Mouse (Mus musculus) lung, postnatal 25 days (tissue): ENCODE results near the gene Edc4.
A peak's percentile ranks its signal among the peaks of the same experiment; 100 is the strongest.
"Not testable (repeated sequence)": the region's sequence is repeated elsewhere in the genome, so short reads cannot be mapped to it uniquely, and the experiment has no call there.

Experiments
- DNase-seq: peaks from one replicate; pipeline ENCODE4 v3.0.0; 2022; ENCODE audit warnings: low spot score

The Edc4 gene

GRCm38 (mm10) chr8:105880754-105881520, at the start of gene Edc4:
Gene Edc4 (plus strand): TSS chr8:105880881.
- DNase-seq: peak; percentile 86

GRCm38 (mm10) chr8:105833740-105834139, 46.9 kb upstream of the Edc4 start:
- DNase-seq: not testable (repeated sequence)

- peak; percentile 85 for DNase-seq
Observed at GRCm38 (mm10) chr8:105835318-105835717, 45.4 kb upstream of the Edc4 start.

DNA sequence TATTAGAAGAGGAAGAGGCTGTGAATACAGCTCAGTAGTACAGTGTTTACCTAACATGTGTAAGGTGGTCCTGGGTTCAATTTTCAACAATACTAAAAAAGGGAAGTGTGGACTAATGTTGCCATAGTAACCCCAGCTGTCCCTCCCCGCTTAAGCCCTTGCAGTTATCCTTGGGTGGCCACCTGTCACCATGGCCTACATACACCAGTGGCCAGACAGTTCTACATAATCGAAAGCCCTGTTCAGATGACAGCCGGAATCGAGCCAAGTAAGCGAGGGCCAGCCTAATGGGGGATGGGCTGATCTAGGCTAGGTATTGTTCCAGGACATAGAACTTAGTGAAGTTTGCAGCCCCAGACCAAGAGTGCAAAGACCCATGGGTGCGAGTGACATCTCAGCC, 43.7 kb upstream of the Edc4 start:
- no peak for DNase-seq

- no peak for DNase-seq
Observed at GRCm38 (mm10) chr8:105839209-105839608, 41.5 kb upstream of the Edc4 start.

- no peak for DNase-seq
Observed at GRCm38 (mm10) chr8:105846678-105847077, 34.0 kb upstream of the Edc4 start.

DNA sequence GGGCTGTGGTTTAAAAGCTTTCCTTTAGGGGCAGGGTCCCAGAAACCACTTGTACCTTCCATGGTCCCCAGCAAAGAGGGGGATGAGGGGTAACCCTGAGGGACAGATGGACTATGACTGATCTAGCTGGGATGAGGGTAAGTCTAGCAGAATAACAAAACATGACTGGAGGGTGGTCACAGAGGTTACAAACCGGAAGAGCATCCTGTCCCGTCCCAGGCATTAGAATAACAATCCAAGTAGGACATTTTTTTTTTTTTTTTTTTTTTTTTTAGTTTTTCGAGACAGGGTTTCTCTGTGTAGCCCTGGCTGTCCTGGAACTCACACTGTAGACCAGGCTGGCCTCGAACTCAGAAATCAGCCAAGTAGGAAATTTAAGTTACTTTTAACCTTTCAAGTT, 30.7 kb upstream of the Edc4 start:
- DNase-seq: no peak

- DNase-seq: no peak
Observed at GRCm38 (mm10) chr8:105850611-105851010, 30.1 kb upstream of the Edc4 start.

DNA sequence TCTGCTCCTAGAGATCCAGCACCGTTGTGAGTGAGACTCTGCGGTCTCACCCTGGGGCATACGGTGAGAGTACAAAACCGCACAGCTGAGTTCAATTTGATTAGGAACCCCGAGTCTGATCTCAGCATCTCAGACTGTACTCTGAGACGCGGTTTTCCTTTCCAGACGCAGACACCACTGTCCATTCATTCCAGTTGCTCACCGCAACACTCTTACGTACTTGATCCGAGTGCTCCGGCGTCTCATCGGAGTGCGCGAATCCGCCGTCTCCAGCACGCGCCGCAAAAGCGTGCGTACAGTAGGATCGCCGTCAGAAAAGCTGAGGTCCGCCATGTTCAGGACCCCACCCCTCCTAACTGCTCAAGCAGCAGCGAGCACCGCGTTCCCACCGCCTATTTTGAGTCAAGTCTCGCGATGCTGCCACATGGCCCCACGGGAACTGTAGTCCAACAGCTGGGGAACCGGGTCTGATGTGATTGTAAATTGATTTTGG, 29.0 kb upstream of the Edc4 start:
- DNase-seq: peak; percentile 92

DNA sequence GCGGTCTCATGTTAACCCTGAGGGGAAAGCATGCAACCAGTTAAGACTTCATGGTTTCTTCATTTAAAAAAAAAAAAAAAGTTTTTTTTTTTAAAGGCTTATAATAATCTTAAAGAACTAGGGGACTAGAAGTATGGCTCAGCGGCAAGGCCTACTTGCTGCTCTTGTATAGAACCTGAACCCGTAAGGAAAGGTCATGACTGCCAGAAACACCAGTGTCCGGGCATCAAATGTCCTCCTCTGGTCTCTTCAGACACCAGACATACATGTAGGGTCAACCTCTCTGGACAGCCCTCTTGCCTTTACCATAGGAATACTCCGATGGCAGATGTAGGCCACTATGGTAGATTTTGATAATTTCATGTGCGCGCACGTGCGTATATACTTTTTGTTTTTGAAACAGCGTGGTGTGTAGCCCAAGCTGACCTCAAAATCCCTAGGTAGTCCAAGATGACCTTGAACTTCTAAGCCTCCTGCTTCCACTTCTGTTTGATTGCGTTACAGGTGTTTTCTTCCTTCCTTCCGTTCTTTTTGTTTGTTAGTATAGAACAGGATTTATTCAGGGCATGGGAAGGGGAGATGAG, 28.4 kb upstream of the Edc4 start:
- no peak for DNase-seq

GRCm38 (mm10) chr8:105853178-105853577, 27.5 kb upstream of the Edc4 start, which contains the start of gene Cenpt:
Gene Cenpt (minus strand): TSS chr8:105853278.
- DNase-seq: no peak

GRCm38 (mm10) chr8:105854303-105854702, 26.4 kb upstream of the Edc4 start:
- no peak for DNase-seq

DNA sequence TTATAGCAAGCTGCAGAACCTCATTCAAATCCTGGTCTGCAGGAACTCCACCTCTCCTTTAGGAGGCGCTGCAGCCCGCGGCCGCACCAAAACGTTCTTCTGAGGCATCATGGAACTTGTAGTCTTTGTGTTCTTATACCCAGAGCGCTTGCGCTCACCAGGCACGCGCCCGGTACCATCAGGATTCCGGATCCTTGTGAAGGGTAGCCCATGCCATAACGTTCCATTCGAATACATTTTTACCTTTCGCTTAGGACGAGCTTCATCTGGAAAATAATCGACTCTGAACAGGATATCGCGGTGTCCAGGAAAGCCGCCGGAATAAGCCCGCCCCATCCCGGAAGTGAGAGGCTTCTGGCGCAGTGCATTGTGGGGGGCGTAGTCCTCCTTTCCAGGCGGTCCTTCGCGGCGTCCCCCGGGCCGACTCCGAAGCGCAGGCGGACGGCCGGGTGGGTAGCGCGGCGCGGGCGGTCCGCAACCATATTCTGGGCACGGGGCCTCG, 25.9 kb upstream of the Edc4 start, which contains the start of gene Thap11:
TSS of gene Thap11 (plus strand) at position 418 of the 502 bp plus-strand sequence.
- peak; percentile 94 for DNase-seq

GRCm38 (mm10) chr8:105855248-105856167, 25.2 kb upstream of the Edc4 start:
- no peak for DNase-seq

DNA sequence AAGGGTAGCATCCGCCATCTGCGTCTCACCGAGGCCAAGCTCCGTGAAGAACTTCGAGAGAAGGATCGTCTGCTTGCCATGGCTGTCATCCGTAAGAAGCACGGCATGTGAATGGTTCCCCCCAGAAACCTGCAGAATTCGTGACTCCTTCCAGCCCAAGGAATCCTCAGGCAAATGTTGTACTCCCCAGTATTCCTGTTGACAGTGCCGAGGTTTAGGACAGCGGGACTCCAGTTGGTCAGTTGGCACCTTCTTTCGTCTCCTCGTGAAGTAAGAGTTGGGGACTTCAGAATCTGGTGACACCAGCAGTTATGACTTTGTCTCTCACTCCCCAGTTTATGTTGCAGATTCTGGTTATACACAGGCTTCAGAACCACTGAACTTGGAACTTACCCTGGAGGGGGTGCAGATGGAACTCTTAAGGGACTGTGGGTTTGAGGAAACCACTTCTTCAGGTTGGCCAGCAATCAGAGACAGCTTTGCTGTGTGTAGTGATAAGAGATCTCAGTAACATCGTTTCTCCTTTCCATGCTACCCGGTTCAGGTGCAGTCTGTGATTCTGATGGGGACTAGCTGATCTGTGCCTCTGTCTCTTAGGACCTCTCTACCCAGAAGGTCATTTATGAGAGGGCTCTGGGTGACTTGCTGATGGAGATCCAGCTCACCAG, 24.4 kb upstream of the Edc4 start:
- no peak for DNase-seq

GRCm38 (mm10) chr8:105858495-105858894, 22.2 kb upstream of the Edc4 start:
- DNase-seq: peak; percentile 41

- no peak for DNase-seq
Observed at GRCm38 (mm10) chr8:105859314-105859713, 21.4 kb upstream of the Edc4 start.

GRCm38 (mm10) chr8:105860143-105860981, 20.3 kb upstream of the Edc4 start, which contains the start of gene Nutf2:
Gene Nutf2 (plus strand): TSS chr8:105860580.
- peak; percentile 99 for DNase-seq

DNA sequence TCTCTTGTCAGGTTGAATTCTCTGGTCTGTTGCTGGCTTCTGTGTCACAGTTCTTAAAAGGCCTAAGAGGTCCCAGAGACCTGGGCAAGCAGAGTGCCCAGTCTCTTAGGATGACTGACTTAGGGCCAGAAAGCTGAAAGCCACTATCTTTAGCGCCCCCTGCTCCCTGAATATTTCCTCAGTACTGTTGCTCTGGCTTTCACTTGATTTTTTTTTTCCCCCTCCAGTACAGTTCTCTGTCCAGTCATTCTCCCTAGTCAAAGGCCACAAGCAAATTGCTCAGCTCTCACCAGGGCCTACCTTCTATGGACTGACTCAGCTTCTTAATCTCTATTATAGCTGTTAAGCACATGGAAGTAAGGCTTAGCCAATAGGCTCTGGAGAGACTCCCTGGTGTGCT, 18.7 kb upstream of the Edc4 start:
- DNase-seq: no peak

- no peak for DNase-seq
Observed at GRCm38 (mm10) chr8:105866364-105867029, 14.2 kb upstream of the Edc4 start.
